ENCODE assay signal across 8 mouse cellular contexts in the genomic region with DNA sequence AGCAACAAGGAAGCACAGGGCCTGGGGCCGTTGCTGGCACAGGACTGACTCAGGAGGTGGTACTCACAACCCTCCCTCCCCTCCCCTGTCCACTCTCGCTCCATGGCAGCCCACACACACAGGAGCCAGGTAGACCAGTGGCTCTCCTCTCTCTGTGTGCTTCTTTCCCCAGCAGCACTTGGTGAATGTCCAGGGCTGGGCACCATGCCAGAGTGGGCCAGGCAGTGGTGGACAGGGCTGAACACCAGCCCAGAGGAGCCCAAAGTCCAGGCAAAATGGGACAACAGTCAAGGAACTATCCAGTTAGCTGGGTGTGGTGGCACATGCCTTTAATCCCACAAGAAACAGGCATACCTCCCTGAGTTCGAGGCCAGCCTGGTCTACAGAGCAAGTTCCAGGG. TPM values are rescaled to one million over a fixed set of nuclear protein-coding genes. Genes with fewer than 3 reads are reported as not detected.
DNase-seq lines count a peak whose midpoint lies in the region; ATAC-seq and TF ChIP-seq lines count a peak whose summit lies in the region.

No protein-coding gene starts in this region.

- H3K9me3 ChIP-seq in liver, embryonic 14.5 days (ENCODE audit: control insufficient read depth, low read length), result no peaks in the 10 kb centered on the region
- no peaks in the 10 kb centered on the region for H3K9me3 ChIP-seq in liver, embryonic 12.5 days (replicated peaks)
- no peaks in the 10 kb centered on the region for H3K9me3 ChIP-seq in stomach, embryonic 16.5 days (replicated peaks; ENCODE audit: control insufficient read depth, low read length)

- DNase-seq in cerebellum, postnatal 10 days, result peak; percentile 70 to 80
- DNase-seq in cerebellum, adult 11 months, result no peak
- DNase-seq in liver, embryonic 14.5 days (ENCODE audit: low read depth in 3 of 3, low spot score in 3 of 3), result no peak
- peak; percentile 25 to 67 for DNase-seq in layer of hippocampus, postnatal 25 days (ENCODE audit: extremely low spot score in 1 of 2, low spot score in 1 of 2)
- DNase-seq in cerebellum, adult 8-10 months, result no peak

- ATAC-seq in liver, embryonic 14.5 days (ENCODE audit: insufficient read depth), result peak; percentile 31; the same call in 1 of the 2 replicates
- no peak for ATAC-seq in liver, embryonic 12.5 days
- ATAC-seq in stomach, embryonic 16.5 days (ENCODE audit: insufficient read depth, low FRiP score), result peak; percentile 39; the same call in 1 of the 2 replicates
- no peak for ATAC-seq in megakaryocyte-erythroid progenitor cell, adult 5-6 weeks (replicated peaks; ENCODE audit: low FRiP score, low TSS enrichment, poor library complexity, severe bottlenecking)

- H3K4me3 ChIP-seq in liver, embryonic 14.5 days (ENCODE audit: insufficient read depth in 1 of 2, low read depth in 2 of 2, low read length in 2 of 2), result no peak overlapping the region
- no peak overlapping the region for H3K4me3 ChIP-seq in liver, embryonic 12.5 days
- no peak overlapping the region for H3K4me3 ChIP-seq in stomach, embryonic 16.5 days (replicated peaks; ENCODE audit: low read length)

- H3K4me2 ChIP-seq in liver, embryonic 14.5 days (ENCODE audit: low read depth), result no peak overlapping the region
- H3K4me2 ChIP-seq in liver, embryonic 12.5 days, result no peak overlapping the region
- H3K4me2 ChIP-seq in stomach, embryonic 16.5 days (ENCODE audit: low read depth, low read length), result no peak overlapping the region

- 72% methylated on average over 3 of the region's 3 CpGs for WGBS in liver, embryonic 14.5 days (ENCODE audit: insufficient replicate concordance)
- 80% methylated on average over 3 of the region's 3 CpGs for WGBS in liver, embryonic 12.5 days (ENCODE audit: insufficient replicate concordance)
- 59% methylated on average over 3 of the region's 3 CpGs for WGBS in stomach, embryonic 16.5 days

- no peak for TF ChIP-seq EP300 in liver, embryonic 14.5 days (IDR thresholded peaks at IDR 0.05; ENCODE audit: low read depth)

- H3K9ac ChIP-seq in liver, embryonic 14.5 days (replicated peaks), result no peak overlapping the region
- H3K9ac ChIP-seq in liver, embryonic 12.5 days, result no peak overlapping the region
- peak overlapping the region; percentile 19; the same call in 1 of the 2 replicates for H3K9ac ChIP-seq in stomach, embryonic 16.5 days (ENCODE audit: low read length)

- H3K4me1 ChIP-seq in liver, embryonic 14.5 days (replicated peaks; ENCODE audit: control insufficient read depth in 2 of 2, insufficient read depth in 2 of 2, low read length in 1 of 2), result peaks cover 0 to 11% of the 10 kb centered on the region in 2 experiments; a peak in 3 of 4 replicates
- peaks cover 63% of the 10 kb centered on the region for H3K4me1 ChIP-seq in liver, embryonic 12.5 days
- H3K4me1 ChIP-seq in stomach, embryonic 16.5 days (ENCODE audit: control insufficient read depth, insufficient read depth, low read length), result peaks cover 12% of the 10 kb centered on the region; the same call in 1 of the 2 replicates

- H3K27me3 ChIP-seq in liver, embryonic 14.5 days (ENCODE audit: control insufficient read depth, insufficient read depth, low read length), result no peaks in the 10 kb centered on the region
- no peaks in the 10 kb centered on the region for H3K27me3 ChIP-seq in liver, embryonic 12.5 days (replicated peaks)
- H3K27me3 ChIP-seq in stomach, embryonic 16.5 days (ENCODE audit: control insufficient read depth, insufficient read depth, low read length), result no peaks in the 10 kb centered on the region

- H3K27ac ChIP-seq in liver, embryonic 14.5 days, result no peak overlapping the region
- no peak overlapping the region for H3K27ac ChIP-seq in liver, embryonic 12.5 days
- H3K27ac ChIP-seq in stomach, embryonic 16.5 days (ENCODE audit: low read length), result no peak overlapping the region

- no peaks in the 10 kb centered on the region for H3K36me3 ChIP-seq in liver, embryonic 14.5 days (replicated peaks; ENCODE audit: control insufficient read depth, insufficient read depth, low read depth)
- H3K36me3 ChIP-seq in liver, embryonic 12.5 days, result peaks cover 35% of the 10 kb centered on the region
- H3K36me3 ChIP-seq in stomach, embryonic 16.5 days (ENCODE audit: control insufficient read depth, insufficient read depth, low read length), result no peaks in the 10 kb centered on the region

- no peak for TF ChIP-seq CTCF in liver, embryonic 14.5 days (IDR thresholded peaks at IDR 0.05; ENCODE audit: low read depth)

RNA-seq across cellular contexts. Expression of a gene that starts 23.1 kb away (rescaled TPM):
- polyA plus RNA-seq in liver, embryonic 14.5 days (2012; rRNA removed), result 4.5 and 5.5 TPM in 2 replicates
- polyA plus RNA-seq in liver, embryonic 14.5 days (2014; fragmentation: Nextera tagmentation; extraction: Ambion mirVana), result 9.4 and 10.4 TPM in 2 replicates
- 18.8 and 22.1 TPM in 2 replicates for polyA plus RNA-seq in liver, embryonic 12.5 days (2016; fragmentation: Nextera tagmentation; extraction: Ambion mirVana)
- total RNA-seq in layer of hippocampus, postnatal 25 days (2021), result 10 to 100 TPM; 22.6 to 27.1 TPM
- 19.0 and 20.4 TPM in 2 replicates for polyA plus RNA-seq in stomach, embryonic 16.5 days (2015; fragmentation: Nextera tagmentation; extraction: Ambion mirVana)
- total RNA-seq in megakaryocyte-erythroid progenitor cell, adult 5-6 weeks (2014; fragmentation: Nextera tagmentation), result 47.6 and 82.8 TPM in 2 replicates
- 21.0 and 56.9 TPM in 2 replicates for total RNA-seq in megakaryocyte-erythroid progenitor cell, adult 5-6 weeks (2017)

RNA-seq across cellular contexts. Expression of a gene that starts 38.0 kb away (rescaled TPM):
- 1,169 and 1,992 TPM in 2 replicates for polyA plus RNA-seq in liver, embryonic 14.5 days (2012; rRNA removed)
- 506 and 510 TPM in 2 replicates for polyA plus RNA-seq in liver, embryonic 14.5 days (2014; fragmentation: Nextera tagmentation; extraction: Ambion mirVana)
- 472 and 487 TPM in 2 replicates for polyA plus RNA-seq in liver, embryonic 12.5 days (2016; fragmentation: Nextera tagmentation; extraction: Ambion mirVana)
- total RNA-seq in layer of hippocampus, postnatal 25 days (2021), result 100 to 1,000 TPM; 353 to 376 TPM
- polyA plus RNA-seq in stomach, embryonic 16.5 days (2015; fragmentation: Nextera tagmentation; extraction: Ambion mirVana), result 538 and 564 TPM in 2 replicates
- total RNA-seq in megakaryocyte-erythroid progenitor cell, adult 5-6 weeks (2014; fragmentation: Nextera tagmentation), result 3,438 and 3,746 TPM in 2 replicates
- 861 and 1,170 TPM in 2 replicates for total RNA-seq in megakaryocyte-erythroid progenitor cell, adult 5-6 weeks (2017)

RNA-seq across cellular contexts. Expression of a gene that starts 57.8 kb away (rescaled TPM):
- polyA plus RNA-seq in liver, embryonic 14.5 days (2012; rRNA removed), result 5.6 and 6.5 TPM in 2 replicates
- polyA plus RNA-seq in liver, embryonic 14.5 days (2014; fragmentation: Nextera tagmentation; extraction: Ambion mirVana), result 0.76 and 0.92 TPM in 2 replicates
- polyA plus RNA-seq in liver, embryonic 12.5 days (2016; fragmentation: Nextera tagmentation; extraction: Ambion mirVana), result 2.0 and 2.1 TPM in 2 replicates
- total RNA-seq in layer of hippocampus, postnatal 25 days (2021), result 10 to 100 TPM; 19.9 to 22.9 TPM
- polyA plus RNA-seq in stomach, embryonic 16.5 days (2015; fragmentation: Nextera tagmentation; extraction: Ambion mirVana), result 2.8 and 3.0 TPM in 2 replicates
- total RNA-seq in megakaryocyte-erythroid progenitor cell, adult 5-6 weeks (2014; fragmentation: Nextera tagmentation), result 7.6 and 9.7 TPM in 2 replicates
- total RNA-seq in megakaryocyte-erythroid progenitor cell, adult 5-6 weeks (2017), result 1.7 and 2.0 TPM in 2 replicates

Comparison
In these comparisons a context has a peak if more than half of its experiments do, and no peak if none do; other contexts are left out.
1. DNase-seq: peak in cerebellum, postnatal 10 days (2 of 2) and layer of hippocampus, postnatal 25 days (2 of 2); none in cerebellum, adult 11 months (single experiment), liver, embryonic 14.5 days (0 of 3) and cerebellum, adult 8-10 months (single experiment).
2. ATAC-seq: peak in liver, embryonic 14.5 days (single experiment) and stomach, embryonic 16.5 days (single experiment); none in liver, embryonic 12.5 days (single experiment) and megakaryocyte-erythroid progenitor cell, adult 5-6 weeks (single experiment).